Mouse (Mus musculus) megakaryocyte, embryonic 14.5 days (primary cell): ENCODE measurements around the gene B3gat3.
"Not testable (repeated sequence)": the region's sequence is repeated elsewhere in the genome, so short reads cannot be mapped to it uniquely, and the experiment has no call there.

Experiments
- FLI1 ChIP-seq: IDR thresholded peaks from 2 replicates; pipeline ENCODE4 v1.6.1; 2012; ENCODE audit warnings: low read length, inconsistent platforms, mixed read lengths
- GATA1 ChIP-seq: IDR thresholded peaks from 3 replicates; pipeline ENCODE4 v1.6.1; 2012; ENCODE audit warnings: mixed read lengths, low read length, inconsistent platforms, borderline replicate concordance

- not testable (repeated sequence) for TF ChIP-seq GATA1, FLI1
Measured at GRCm38 (mm10) chr19:8870381-8870780, 49.8 kb upstream of the B3gat3 start.
